Mouse (Mus musculus) right cerebral cortex, postnatal 4 days (tissue): ENCODE measurements at regions not wholly inside any gene's neighbourhood (a gene's known extent, or its start where the extent isn't known, plus 50 kb on each side); places are given as distances from the start of the nearest gene placed in this dataset.

ENCODE experiments used
- DNase-seq: peaks from one replicate; pipeline ENCODE4 v3.0.0-alpha.2; 2022

DNA sequence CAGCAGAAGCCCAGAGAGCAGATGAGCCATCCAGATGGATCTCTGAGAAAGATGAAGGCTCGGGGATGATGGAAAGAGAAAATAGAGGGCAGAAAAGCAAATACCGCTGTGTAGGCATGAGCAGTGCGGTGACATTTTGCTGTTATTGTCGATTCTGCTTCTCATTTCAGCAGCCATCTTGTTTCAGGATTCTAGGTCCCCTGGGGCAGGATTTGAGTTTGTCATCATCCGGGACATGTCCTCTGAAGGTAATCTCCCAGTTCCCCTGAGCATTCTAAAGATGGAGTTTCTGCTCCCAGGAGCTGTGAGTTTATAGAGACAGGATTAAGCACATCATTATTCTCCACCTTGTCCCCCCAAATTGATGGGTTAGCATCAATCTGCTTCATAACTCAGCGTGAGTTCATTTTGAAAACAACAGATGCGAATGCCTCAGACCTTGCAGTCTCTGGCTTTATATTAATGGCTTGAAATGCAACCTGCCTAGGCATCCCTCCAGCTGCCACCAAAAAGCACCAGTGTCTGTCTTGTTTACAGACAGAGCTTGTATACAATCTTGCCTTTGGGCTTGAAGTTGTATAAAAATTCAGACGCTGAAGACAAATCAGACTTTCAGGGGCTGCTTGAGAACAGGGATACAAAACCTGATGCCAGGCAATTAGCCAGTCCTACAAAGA, 128.6 kb upstream of the Foxa2 start:
- DNase-seq = no peak

DNA sequence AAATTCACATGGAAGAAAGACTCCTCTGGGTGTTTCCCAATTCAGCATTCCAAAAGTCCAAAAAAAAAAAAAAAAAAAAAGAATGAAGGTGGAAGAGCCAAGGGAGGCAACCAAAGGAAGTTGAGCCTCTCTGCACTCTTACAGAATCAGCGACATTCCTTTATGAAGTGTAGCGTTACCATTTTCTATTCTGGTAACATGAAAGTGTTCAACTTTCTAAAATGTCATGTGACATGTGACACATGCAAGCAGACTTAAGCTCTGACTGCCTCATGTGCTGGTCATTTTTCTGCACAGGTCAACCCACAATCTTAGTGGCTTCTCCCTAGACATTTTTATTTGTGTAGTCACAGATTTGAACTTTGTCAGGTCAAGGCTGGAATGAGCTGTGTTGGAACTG, 133.5 kb upstream of the Foxa2 start:
- no peak for DNase-seq

DNA sequence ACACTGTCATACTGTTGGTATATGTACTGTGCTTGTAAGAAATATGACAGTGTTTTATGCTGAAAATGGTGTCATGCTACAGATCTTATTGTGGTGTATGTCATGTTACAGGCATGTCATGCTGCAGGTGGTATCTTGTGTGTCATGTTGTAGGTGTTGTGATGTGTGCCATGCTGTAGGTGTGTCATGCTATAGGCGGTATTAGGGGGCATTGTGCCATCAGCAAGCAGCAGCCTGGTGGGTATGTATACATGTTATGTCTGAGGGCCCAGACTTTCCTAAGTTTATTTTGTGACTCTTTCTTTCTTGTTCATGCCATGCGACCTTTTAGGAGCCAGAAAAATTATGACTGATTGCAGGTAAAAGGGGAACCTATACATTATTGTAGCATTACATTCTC, 134.7 kb upstream of the Foxa2 start:
- DNase-seq = no peak

DNA sequence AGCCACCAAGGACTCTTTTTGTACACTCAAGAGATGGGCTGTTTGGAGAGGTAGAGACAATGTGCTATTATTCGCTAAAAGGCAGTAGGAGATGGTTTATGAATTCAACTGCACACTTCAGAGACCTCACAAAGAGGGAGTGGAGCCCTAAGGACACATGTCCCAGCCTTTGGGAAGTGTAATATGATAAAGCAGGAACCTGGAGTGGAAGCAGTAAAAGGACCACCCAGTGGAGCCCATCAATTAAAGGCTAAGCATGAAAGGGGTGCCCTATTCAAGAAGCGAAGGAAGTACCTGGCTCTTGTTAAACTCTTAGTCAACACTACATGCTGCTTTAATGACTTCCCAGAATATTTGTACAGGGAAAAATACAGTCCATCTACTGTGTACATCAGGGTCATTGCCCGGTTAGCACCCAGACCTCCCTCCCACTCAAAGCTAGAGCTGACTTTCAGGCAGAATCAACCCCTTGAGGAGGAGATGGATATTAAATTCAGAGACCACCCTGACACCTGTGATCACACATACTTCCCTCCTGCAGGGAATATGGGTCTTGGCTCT, 135.8 kb upstream of the Foxa2 start:
- DNase-seq = no peak

DNA sequence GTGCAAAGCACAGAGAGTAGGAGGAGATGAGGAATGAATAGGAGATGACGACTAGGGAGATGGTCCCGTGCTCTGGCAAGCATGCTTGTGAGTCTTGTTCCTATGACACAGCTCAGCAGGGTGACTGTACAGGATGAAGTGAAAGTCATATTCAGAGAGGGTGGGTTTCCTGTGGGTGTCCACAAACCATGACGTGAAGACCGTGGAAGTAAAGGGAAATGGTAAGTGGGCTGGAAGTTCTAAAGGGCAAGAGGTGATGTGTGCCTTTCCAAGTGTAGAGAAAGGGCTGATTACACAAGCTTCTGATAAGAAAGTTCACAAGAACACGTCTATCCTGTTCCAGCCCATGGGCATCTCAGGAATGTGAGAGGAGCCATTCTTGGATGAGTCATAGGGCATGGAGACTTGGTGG, 138.0 kb upstream of the Foxa2 start:
- DNase-seq = no peak

DNA sequence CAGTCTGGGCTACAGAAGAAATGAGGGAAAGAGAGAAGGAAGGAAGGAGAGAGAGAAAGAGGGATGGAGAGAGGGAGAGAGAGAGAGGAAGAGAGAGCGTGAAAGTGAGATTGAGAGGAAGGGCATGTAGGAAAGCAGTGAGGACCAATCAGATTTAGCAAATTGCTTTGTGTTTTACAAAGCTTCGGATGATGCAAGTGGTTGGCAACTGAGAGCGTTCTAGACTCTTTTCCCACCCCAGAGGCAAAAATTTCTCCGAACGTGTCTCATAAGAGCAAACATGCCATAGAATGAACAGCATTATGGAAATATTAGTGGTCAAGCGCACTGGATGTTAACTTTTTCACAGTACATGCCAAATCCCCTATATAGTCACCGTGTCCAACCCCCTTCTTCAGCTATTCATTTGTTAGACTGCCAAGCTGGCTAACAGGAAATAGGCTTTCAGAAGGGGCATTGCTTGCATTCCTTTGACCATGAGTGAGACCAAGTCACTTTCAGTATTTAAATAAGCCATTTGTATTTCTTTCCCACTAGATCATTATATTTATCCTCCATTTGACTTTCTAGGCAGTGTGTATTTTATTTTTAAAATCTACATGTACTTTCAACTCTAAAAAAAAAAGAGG, 139.7 kb upstream of the Foxa2 start:
- DNase-seq = no peak

DNA sequence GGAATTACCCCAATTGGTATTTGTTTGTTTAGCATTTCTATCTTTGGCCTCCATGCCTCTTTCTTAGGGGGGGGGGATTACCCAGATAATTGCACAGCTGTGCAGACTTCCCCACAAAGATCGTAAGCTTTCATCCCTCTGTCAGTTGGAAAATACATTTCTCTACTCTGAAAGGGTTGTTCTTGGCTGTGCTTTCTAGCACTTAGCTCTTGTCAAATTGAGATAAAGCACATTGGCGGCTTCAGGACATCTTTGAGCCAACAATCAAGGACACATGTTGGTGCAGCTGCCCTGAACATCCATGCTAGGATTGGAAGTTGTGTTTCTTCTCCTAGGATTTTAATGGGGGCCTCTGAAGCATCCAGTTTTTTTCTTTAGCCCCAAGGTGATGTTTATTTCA, 142.1 kb upstream of the Foxa2 start:
- no peak for DNase-seq

DNA sequence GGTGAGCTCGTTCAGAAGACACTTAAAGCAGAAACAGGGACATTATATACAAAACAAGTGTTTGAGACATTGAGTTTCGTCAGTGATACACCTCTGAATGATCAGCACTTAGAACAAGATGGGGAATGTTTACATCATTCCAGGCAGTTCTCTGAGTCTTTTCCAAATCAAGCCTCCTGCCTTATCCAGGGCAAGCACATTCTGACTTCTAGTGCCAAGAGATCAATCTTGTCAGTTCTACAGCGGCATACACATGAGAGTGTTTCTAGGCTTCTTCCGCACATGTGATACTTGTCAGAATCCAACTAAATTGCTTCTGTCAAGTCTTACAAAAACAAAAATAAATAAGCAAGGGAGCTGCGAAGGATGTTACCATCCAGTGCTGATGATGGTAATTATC, 142.5 kb upstream of the Foxa2 start:
- DNase-seq = no peak

DNA sequence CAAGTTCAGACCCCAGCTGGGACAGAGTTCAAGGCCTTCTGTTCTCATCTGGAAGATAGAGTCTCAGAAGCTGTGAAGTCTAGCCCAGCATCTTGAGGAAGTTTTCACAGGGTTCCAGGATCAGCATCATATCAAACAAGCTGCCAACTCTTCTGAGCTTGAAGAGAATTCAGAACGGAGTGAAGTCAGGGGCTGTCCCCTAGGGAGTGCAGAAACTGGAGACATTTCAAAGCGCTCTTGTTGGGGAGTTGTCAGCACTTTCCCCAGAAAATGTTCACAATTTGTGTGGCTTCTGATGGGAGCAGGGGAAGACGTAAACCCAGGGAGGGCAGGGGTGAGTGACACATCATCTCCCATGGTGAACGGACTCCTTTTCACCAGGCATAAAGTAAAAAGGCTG, 146.2 kb upstream of the Foxa2 start:
- DNase-seq = no peak

DNA sequence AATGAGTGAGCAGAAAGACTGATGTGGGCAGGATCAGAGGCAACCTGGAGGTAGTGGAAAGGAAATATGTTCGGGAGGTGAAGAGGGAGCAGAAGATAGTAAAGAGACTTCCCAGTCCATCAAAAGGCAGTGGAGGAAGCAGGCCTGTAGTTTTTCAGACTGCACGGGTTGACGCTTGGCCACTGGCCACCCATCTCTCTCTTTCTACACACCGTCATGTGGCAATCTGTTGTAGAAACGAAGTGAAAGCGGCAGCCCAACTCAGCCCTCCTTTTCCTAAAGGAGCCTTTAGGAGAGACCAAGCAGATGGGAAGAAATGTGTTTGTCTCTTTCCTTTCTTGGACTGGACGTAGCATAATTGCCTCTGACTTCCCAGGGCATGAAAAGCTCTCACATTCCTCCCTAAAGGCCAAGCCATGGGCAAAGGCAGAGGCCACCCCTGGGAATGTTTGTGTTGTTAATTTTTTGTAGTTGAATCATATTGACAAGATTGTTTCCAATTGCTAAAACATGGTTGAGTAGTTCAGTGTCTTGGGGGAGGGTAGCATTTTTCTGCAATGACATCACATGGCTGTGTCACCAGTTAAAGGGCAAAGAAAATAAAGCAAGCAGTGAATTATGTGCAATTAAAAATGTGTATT, 150.7 kb upstream of the Foxa2 start:
- DNase-seq = peak; percentile 12

DNA sequence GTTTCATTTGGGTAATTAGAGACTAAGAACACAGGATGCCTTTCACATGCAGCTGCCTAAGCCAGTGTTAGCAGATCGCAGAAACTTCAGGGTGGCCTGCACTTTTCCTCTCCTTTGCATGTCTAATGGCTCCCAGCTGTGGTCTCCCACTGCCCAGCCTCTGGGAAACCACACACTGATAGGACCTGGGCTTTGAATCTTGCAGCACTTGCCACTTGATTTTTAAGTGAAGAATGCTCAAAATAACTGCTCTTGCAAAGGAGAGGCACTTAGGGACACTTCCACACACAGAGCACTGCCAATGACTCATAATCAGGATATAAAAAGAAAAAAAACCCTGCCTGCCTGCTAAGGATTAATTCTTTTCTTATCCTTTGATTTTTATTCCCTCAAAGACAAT, 159.9 kb upstream of the Foxa2 start:
- DNase-seq = no peak

DNA sequence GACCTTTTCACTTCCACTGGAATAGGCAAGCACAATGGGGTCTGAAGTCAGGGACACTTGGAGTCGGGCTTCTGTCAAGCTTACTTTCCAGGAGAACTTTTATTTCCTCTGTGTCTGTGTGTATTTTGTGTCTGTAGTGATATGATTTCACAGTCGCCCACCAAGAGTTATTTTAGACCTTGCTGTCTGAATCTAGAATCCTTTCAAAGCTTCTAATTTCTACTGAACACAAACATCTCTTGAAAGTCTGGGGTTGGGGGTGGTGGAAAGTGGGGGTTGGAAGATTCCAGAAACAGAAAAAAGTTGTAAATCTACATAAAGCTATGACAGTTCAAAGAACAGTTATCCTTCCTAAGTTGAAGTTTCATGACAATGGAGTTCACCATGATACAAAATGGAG, 164.0 kb upstream of the Foxa2 start:
- no peak for DNase-seq

DNA sequence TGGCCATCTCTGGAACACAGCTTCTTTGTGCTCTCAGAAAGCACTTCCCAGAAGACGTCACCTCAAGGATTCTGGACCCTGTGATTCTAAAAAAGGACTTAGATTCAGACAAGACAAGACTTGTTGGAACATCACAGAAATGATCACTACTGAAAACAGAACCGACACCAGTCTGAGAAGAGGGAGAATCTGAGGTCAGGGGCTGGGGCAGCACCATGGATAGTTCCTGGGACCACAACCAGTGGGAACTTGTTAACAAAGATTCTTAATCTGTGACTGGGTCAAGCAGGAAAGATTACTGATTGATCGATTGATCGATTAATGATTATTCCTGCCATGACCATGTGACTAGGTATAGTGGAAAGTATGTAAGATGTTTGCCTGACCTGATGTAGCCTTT, 170.4 kb upstream of the Foxa2 start:
- DNase-seq = no peak

DNA sequence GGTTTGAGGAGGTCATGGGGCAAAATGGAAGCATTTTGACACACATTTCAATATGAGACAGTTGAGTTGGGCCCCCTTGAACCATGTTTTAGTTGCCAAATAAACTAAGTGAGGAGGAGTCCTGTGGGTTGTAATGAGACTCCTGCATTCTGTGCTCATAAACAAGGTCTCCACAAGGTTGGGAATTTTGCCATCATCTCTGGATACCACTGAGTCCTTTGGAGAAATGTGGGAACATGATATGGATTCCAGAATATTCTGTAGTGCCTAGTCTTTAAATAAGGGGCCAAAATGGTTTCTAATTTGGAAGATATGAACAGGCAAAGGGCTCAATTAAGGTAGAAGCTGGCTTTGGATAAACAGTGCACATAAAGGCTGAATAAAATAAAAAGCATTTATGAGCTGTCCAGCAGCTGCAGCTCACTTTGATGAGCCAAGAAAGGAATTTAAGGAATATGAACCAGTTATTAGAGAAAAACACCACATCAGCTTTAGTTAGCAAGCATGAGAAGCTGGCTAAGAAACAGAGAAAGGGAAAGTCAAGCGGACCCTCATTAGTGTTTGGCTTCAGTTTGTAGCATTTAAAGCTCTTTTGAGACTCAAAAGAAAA, 161.3 kb upstream of the Sstr4 start:
- no peak for DNase-seq

DNA sequence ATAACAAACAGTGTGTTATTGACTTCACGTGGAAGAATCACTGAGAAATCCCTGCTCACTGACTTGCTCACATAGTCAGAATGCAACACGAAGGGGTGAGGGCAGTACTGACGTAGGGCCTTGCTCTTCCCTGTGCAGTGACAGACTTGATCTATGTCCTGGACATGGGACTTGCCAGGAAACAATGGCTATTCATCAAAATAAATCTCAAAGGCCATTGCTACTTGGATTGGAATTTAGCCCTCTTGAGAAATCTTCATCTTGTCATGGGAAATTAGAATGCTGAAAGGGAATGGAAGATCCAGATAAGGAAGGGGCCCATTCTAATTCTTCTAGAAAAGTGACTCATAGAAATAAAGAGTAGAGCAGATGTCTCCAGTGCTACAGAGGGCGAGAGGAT, 158.0 kb upstream of the Sstr4 start:
- no peak for DNase-seq

DNA sequence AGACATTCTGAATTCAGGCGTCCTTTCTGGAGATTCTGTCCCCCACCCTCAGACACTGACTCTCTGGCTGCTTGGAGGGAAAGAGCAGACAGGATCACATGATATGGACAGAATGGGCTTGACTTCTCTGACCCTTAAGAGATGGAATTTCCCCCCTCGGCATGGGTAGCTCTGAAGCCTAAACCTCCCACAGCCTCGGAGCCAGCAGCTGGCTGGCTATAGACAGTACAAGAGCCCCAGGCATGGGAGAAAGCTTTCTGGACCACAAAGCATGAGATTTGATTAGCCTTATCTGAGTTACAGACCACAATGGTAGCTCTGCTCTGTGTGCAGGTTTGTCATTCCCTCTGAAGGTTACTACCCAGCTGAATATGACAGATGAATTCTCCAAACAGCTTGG, 156.1 kb upstream of the Sstr4 start:
- DNase-seq = no peak

DNA sequence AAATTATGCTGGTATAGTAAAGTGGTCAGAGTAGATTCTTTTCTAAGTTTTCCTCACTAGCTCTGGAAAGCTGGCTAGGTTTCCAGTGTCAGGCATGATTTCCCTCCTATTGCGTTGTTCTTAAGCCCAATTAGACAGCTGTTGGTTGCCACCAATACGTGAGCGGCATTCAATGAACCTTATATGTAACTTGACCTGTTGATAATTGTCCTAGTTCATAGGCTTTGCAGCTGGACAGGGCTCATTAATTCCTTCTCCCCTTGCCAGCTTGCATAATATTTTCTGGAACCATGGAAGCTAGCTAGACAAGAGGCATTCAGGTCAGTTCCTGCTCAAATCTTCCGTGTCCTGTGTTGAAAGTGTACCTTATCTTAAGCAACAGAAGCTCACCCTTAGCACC, 152.9 kb upstream of the Sstr4 start:
- no peak for DNase-seq

DNA sequence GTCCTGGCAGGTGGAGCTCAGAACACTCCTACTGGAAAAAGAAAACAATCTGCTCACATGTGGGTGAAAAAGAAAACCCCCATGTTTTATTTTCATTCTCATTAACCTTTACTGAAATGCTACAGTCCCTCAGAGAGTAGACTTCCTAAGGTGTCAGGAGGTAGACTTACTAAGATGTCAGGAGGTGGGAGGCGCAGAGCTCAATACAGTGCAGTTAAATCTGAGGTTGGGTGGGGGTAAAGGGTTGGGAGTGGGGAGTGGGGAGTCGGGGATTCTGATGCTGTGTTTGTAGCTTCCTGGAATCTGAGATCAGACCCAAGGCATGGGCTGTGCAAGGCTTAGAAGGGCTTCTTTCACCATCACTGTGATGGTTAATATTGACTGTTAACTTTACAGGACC, 149.6 kb upstream of the Sstr4 start:
- DNase-seq = no peak

DNA sequence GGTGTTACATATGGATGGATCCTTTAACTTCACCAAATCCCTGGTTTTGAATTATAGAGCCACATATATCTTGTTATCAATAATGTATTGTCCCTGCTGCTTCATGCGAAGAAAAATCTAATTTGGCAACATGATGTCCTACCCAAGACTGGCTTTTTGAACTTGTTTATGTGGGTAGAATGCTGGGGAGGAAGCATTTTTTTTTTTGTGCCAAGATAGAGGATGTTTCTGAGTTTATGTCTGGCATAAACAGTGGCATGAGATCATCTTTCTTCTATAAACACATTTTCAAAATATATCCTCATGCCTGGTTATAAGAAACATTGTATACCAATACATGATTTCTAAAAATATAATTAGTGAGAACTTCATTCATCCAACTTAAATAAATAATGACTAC, 144.2 kb upstream of the Sstr4 start:
- no peak for DNase-seq

DNA sequence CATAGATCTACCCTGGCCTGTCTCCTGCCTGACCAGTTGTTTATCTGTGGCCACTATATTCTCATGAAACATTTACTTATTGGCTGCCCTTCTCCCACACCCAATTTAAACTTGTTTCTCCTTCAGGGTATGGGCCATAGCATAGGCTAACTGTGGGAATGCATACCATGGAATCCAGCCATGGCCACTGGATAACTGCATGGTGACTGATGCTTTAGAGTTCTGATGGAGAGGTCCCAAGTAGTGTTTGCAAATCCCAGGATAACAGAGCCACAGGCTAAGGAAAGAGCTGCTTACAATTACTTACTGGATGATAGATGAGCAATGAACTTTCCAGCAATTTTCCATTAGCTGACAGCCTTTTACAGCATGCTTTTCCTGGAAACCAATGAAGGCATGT, 139.5 kb upstream of the Sstr4 start:
- DNase-seq = no peak

DNA sequence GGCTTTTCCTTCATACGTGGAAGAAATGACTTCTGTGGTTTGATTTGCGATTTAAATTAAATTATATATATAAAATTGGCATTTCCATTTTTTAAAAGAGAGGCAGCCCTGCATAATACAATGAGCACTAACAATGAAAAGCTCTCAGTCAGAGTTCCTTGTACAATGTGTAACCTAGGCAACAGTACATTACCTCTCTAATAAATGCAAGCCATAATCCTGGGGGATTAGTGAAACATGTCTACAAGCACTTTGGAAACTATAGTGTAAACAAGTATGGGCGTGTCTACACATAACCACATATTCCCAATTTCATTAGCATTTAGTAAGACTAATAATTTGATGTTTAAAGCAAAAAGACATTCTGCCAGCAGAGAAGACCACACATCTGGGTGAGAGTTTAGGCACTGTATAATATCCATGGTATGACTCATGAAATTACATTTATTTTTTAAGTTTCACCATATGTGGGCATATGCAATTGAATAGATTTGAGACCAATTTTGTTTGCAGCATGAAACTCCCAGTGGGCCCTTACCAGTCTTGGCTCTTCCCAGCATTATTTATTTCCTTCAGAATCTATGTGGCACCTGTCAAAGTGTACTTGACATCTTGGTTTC, 130.9 kb upstream of the Sstr4 start:
- no peak for DNase-seq

DNA sequence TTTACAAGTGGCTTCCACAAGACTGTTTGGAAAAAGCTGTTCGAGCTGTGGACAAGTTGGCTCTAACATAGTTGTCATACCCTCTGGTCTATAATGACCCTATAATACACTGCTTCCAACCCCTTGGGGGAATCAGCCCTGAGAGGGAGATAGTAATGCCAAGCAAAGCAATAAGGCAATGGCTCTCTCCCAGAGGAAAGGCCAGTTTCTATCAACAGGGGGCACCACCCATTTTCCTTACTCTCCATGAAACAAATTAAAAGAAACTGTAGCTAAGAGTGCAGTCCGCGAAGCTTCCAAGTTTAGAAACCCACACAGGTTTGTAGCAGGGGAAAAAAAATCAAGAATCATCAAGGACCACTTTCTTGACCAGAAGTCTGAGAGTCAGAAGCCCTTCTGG, 115.9 kb upstream of the Sstr4 start:
- DNase-seq = no peak

DNA sequence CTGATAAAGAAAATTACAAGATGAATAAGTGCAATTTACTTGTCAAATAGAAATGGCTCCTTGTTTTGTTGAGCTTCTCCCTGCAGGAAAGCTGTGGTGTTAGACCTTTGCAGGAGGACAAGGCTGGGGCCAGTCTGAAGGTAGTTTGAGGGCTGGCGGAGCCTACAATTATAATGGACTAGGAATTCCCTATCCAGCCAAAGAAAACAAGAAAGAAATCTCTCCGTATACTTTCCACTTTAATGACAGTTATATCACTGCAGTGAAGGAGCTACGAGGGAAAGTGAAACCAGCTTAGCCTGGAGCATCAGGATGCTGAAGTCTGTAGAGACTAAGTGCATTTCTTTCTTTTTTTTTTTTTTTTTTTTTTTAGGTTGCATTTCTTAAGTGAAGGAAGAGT, 104.8 kb upstream of the Sstr4 start:
- DNase-seq = no peak

DNA sequence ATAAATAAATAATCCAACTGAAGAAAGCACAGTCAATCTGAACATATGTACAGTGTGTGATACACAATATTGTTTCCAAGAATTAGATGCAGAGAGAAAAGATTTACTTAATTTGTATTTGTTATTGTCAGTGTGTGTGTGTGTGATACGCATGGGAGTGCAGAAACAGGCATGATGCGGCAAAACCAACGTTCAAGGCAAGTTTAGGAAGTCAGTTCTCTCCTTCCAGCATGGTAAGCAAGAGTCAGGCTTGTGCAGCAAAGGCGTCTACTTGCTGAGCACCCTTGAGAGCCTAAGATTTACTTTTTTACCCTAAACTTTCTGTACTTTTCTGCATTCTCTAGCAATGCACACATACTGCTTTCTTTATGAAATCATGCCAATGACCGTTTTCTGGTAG, 102.7 kb upstream of the Sstr4 start:
- DNase-seq = no peak
